13 mouse cellular contexts compared by ENCODE assay signal in the genomic region with DNA sequence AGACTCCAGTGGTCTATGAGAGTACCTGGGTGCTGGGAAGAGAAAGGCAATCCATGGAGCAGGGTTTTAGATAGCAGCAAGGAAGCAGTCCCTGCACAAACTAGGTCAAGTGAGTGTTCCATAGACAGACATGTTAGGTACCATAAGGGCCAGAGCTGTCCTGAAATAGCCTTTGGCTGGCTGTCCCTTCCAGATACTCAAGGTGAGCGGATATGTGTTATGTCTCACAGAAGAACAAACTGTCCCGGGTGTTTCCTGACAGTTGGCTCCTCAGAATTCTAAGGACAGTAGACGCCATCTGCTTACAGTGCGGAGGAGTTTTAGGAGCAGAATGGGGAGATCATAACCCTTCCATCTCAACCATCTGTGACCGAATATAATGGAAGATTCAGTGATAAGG.
"Had no signal": no experiment of that assay in that cellular context is flagged by ENCODE, and none has a peak within 500 bp of the region (broad histone marks: within the 10 kb centered on the region; RNA-seq: fewer than 3 reads in every experiment).

No protein-coding gene starts in this region.

- H3K4me3 ChIP-seq: limb, embryonic 13.5 days; midbrain, embryonic 12.5 days; neural tube, embryonic 13.5 days had no signal

- H3K27ac ChIP-seq: kidney, postnatal 0 days; limb, embryonic 13.5 days; liver, embryonic 14.5 days; midbrain, embryonic 12.5 days; neural tube, embryonic 13.5 days; stomach, postnatal 0 days had no signal

- DNase-seq: kidney, postnatal 36 days; layer of hippocampus, adult 9-11 months; lung, adult 18-20 months; retina, postnatal 1 day; right cerebral cortex, postnatal 14 days; thymus, adult 2 months; thymus, postnatal 25 days had no signal
